Mouse (Mus musculus): Measurements from ENCODE around the gene Cdc42bpg. TPM values are rescaled to one million over a fixed set of nuclear protein-coding genes. Genes with fewer than 3 reads are reported as not detected.
A peak's percentile ranks its signal among the peaks of the same experiment; 100 is the strongest.
"Not testable (repeated sequence)": the region's sequence is repeated elsewhere in the genome, so short reads cannot be mapped to it uniquely, and the experiment has no call there.

Gene Cdc42bpg
- polyA plus RNA-seq, 3 experiments from 2014 or later = 0.15 to 0.36 (median 0.26) TPM

DNA sequence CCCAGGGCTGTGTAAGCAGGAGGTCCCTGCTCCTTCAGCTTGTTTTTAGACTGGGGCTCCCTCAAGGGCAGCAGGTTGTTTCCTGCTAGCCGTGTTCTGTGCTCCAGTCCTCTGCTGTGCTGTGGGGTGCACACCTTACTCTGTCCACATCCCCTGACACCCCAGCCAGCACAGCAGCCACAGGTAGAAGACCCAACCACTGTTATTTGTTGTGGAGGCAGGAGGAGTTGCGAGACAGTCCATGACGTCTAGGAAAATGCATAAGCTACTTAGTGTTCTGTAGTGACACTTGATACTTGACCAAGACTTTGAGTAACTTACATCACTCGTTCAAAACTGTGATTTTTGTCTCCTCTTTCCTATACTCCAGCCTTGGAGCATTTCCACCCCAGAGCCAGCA, 7.3 kb upstream of the Cdc42bpg start:
- ATAC-seq = no peak

DNA sequence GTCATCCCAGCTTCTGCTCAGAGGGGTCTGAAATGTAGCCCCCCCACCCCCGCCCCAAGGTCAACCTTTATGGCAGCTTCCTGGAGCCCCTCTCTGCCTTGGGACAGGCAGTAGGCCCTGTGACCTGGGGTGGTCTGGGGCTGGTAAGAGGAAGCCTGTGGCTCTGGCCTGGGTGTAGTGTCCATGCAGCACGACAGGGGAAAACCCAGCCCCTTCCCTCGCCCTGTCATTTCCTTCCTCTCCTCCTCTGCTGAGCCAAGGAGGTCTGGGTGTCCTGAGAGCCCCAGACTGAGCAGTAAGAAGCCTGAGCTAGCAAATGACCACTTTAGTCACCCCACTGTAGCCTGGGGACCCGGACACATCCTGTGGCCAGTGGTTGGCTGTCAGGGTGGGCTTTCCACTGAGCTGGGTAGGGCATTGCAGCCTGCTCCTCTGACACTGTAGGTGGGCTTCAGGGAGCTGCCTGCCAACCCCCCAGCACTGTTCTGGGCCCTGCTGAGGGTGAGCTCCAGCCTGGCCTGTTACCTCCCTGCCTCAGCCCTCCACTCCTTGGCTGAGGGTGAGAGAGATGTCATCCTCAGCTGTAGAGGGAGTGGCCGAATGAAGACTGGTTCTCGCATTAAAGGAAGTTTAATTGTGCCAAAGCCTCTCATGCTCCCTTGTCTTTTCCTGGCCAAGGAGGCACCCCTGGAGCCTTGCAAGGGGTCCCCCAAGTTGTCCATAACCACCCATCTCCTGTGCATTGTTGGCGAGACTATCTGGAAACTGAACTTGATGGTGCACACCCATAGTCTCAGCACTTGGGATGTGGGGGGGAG, 6.6 kb upstream of the Cdc42bpg start:
- ATAC-seq = no peak

DNA sequence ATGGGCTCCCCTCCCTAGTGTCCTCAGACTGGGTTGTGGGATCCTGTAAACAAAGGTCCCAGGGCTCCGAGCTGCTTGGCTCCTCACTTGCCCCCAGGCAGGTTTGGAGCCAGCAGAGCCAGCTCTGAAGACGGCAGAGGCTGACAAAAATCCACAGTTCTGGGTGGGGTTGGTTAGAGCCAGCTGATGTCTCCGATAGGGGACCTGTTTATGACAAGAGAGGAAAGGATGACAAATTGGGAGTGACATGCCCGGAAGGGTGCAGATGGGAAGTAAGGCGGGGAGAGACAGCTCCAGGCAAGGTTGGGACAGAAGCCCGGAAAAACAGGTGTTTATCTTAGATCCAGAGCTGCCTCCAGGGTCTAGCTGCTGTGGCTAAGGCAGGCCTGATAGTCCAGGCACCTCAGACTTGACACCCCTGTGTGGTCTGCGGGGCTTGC, 5.8 kb upstream of the Cdc42bpg start:
- ATAC-seq = no peak

DNA sequence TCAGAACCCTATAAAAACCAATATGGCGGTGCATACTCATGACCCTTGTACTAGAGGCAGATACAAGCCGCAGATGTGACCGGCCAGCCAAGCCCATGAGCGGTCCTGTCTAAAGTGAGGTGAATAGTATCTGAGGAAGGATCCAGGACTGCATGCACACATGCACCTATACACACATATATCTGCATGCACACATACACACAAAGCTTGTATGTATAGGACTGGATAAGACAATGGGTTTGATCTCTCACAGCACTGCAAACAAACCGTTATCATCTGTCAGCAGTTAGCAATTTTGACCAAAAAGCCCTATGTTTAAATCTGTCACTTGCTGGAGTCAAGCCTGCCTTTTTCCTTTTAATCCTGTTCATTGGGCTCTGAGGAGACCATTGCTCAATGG, 4.1 kb upstream of the Cdc42bpg start:
- ATAC-seq = no peak

DNA sequence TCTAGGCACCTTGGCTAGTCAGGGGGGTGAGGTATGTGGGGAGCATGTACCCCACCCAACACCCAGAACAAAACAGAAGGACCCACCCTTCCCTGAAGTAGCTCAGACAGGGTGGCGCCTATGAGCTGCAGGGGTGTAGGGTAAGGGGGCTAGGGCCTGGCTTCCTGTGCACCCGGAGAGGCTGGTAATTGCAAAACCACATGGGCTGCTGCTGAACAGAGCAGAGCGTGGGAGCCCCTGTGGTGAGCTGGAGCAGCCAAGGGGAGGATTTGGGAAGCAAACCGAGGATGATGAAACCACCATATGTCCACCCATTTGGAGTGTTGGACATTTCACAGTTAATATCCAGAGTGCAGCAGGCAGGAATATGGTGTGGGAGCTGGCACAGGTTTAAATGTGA, 3.7 kb upstream of the Cdc42bpg start:
- ATAC-seq = no peak

DNA sequence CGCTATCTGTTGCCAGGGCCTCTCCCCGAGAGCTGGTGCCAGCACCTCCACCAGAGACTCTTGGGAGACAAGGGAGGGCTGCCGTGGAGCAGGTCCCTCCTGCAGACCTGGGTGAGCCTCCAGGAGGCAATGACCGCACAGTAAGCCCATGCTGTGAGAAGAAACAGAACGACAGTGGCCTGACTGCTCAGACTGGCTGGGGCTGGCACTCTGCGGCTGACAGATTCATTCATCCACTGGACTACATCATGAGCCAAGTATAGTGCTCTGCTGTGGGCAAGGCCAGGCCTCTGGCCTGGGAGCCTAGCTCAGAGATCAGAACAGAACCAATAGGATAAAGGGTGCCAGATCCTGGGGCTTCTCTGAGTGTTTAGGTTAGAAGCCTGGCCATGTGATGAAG, 2.4 kb upstream of the Cdc42bpg start:
- ATAC-seq = no peak

DNA sequence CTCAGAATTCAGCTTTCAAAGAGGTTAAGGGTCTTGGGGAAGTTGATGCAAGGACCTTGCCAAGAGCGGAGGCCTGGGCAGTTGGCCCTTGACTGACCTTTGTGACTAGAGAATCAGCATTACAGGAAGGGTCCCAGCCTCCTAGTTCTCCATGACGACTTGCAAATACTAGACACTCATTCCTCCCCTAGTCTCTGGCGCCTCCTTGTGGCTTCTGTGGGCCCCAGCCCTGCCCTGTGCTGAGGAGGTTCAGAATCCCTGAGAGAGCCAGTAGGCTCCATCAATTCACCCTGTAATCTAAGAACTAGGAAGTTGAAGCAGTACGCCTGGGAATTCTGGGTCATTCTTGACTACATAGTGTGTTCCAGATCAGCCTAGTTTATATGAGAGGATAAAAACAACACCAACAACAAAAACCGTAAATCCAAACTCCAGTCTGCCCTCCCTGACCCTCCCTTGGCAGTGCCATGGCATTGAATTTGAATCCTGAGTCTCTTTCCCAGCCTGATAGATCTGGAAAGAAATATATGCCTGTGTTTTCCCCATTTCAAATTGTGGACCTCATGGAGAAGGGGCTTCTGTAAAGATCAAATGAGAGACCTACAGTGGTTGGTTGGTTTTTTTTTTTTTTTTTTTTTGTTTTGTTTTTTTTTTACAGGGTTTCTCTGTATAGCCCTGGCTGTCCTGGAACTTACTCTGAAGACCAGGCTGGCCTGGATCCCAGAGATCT, 1.3 kb upstream of the Cdc42bpg start:
- peak; percentile 75 for ATAC-seq

DNA sequence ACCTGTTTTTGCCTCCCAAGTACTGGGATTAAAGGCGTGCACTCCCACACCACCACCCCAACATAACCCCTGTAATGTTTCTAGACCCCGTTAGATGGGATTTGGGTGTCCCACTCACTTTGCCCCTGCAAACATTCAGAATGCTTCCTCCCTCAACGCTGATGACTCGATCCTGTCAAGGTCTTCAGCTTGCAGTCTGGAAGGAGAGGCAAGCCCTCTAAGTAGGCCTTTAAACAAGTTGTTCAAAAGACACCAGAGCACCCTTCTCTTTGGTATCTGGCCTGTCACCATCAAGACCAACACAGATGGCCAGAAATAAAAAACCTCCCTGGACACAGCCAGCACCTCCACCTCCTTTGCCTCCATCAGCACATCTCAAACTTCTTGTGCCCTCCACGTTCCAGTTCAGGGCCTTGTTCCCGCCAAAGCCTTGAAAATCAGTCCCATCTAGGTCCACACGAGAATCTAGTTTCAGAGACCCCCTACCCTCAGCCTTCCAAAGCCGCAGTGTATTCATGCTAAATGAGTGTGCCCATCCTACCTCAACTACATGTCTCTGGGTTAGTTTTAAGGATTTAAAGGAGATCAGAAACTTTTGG, 640 bp upstream of the Cdc42bpg start:
- ATAC-seq = no peak

DNA sequence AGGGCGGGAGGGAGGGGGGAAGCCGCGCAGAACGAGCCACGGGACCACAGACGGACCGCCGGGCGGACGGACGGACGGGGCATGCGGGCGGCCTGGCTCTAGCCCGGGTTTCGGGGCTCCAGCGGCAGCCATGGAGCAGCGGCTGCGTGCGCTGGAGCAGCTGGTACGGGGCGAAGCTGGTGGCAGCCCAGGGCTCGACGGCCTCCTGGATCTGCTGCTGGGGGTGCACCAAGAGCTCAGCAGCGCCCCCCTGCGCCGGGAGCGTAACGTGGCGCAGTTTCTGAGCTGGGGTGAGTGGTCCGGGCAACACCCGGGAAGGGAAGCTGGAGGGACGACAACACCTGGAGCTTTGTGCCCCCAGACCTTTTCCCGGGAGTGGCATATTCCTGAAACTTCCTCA, 330 bp downstream of the Cdc42bpg start:
- ATAC-seq = peak; percentile 47

DNA sequence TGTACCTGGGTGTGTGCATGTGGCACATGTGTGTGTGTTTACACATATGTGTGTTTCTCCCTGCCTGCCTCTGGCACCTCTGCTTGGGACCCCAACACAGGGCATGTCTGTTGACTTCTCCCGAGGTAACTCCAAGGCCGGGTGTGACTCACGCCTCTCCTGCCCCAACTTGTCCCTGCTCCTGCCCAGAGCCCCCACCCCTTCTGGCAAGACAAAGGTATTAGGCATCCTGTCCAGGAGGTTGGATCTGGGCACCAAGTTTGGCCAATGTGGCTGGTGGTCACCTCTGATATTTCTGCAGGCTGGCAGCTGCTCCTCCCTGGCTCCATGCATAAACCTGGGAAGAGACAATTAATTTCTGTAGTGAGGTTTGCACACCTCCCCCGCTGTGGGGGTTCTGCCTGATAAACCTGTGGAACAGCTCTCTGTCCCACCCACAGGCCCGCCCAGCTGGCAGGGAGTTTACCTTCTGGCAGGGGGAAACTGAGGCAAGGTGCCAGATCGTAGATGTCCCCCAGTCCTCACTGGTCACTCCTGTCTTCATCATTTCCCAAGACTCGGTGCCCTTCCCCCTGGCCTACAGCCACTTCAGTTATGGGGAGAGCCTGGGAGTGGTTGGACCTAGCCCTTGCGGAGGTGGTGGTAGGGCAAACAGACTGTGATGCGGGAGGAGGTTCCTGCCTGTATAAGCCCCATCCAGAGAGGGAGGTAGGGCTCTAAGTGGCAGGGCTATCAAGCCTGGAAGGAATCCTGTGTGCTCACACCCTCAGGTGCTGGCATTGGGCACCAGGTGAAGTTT, 1.7 kb downstream of the Cdc42bpg start:
- ATAC-seq = no peak

DNA sequence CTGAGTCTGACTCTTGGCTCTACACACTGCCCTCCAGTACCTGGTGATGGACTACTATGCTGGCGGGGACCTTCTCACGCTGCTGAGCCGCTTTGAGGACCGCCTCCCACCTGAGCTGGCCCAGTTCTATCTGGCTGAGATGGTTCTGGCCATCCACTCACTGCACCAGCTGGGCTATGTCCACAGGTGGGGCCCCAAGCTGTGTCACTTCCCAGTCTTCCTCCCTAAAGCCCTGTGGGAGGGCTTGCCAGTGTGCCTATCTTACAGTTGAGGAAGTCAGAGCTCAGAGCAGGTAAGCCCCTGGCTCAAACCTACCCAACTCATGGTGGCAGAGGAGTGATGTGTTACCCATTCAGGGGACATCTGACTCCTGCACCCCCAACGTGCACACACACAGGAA, 3.9 kb downstream of the Cdc42bpg start:
- ATAC-seq = no peak

DNA sequence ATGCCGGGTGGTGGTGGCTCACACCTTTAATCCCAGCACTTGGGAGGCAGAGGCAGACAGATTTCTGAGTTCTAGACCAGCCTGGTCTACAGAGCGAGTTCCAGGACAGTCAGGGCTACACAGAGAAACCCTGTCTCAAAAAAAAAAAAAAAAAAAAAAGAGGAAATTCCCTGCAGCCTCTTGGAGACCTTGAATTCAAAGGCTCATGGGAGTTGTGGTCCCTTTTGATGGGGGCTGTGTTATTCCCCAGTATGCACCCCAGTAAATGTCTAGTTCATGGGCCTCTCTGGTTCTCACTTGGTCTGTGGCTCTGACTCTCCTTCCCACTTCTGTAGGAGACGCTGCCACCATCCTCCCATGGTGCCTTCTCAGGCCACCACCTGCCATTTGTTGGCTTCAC, 5.5 kb downstream of the Cdc42bpg start:
- not testable (repeated sequence) for ATAC-seq

DNA sequence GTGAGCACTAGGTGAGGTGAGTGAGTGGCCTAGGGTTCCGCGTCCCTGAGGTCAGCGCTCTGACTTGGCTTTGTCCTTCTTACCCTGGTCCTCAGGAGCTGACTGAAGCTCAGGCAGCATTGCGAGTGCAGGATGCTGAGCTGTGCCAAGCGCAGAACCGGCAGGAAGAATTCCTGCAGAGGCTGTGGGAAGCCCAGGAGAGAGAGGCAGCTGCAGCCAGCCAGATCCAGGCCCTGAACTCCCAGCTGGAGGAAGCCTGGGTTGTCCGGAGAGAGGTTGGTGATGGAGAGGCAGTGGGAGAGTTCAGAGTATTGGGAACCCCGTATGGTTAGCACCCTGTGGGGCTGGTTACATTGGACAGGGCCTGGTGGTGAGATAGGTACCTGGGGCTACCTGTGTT, 7.5 kb downstream of the Cdc42bpg start:
- ATAC-seq = no peak

DNA sequence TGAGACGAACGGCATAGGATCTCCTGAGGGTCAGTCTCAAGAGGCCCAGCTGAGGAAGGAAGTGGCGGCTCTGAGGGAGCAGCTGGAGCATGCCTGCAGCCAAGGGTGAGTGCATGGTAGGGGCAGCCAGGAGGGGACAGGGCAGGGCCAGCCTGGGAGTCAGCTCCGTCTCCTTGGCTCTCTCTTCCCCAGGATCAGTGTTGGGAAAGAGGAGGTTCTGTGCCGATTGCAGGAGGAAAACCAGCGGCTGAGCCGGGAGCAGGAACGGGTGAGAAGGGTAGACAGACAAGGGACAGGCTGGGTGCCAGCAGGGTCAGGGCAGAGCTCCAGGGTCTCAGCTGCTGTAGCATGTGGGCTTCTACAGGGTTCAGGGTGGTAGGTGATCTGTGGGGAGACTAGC, 8.3 kb downstream of the Cdc42bpg start:
- no peak for ATAC-seq

DNA sequence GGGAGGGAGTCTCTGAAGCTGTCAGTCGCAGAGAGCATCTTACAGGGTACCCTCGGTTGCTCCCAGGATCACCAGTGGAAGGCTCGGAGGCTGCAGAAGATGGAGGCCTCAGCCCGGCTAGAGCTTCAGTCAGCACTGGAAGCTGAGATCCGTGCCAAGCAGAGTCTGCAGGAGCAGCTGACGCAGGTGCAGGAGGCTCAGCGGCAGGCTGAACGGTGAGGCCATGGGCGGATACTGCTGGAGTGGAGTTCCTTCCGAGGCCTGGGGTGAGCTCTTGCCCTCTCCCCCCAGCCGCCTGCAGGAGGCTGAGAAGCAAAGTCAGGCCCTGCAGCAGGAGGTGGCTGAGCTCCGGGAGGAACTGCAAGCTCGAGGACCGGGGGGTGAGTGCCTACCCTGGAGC, 9.3 kb downstream of the Cdc42bpg start:
- ATAC-seq = no peak

DNA sequence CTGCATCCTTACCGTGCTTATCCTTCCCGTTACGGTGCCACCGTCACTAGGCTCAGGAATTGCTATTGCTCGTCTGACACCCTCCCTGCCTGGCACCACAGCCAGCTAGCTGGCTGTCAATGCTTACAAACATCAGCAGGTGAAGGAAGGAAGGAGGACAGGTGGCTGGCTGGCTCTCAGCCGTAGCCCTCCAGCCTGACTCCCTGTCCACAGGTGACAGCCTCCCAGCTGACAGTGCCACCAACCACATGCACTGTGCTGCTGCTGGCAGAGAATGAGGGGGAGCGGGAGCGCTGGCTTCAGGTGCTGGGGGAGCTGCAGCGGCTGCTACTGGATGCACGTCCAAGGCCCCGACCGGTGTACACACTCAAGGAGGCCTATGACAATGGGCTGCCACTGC, 11.9 kb downstream of the Cdc42bpg start:
- no peak for ATAC-seq

DNA sequence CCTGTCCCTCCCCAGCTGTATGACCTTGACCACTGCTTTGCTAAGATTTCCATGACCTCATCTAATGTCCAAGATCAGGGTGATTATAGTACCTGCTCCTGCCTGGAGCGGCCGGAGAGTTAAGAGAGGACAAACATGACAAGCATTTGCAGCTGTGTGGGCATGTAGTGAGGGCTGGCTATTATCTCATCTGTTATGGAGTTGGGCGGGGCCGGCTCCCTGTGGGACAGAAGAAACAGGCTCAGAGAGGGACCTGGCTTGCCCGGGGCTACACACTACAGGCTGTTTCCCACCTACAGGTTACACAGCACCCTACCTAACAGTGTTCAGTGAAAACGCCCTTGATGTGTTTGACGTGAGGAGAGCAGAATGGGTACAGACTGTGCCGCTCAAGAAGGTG, 15.1 kb downstream of the Cdc42bpg start:
- no peak for ATAC-seq

DNA sequence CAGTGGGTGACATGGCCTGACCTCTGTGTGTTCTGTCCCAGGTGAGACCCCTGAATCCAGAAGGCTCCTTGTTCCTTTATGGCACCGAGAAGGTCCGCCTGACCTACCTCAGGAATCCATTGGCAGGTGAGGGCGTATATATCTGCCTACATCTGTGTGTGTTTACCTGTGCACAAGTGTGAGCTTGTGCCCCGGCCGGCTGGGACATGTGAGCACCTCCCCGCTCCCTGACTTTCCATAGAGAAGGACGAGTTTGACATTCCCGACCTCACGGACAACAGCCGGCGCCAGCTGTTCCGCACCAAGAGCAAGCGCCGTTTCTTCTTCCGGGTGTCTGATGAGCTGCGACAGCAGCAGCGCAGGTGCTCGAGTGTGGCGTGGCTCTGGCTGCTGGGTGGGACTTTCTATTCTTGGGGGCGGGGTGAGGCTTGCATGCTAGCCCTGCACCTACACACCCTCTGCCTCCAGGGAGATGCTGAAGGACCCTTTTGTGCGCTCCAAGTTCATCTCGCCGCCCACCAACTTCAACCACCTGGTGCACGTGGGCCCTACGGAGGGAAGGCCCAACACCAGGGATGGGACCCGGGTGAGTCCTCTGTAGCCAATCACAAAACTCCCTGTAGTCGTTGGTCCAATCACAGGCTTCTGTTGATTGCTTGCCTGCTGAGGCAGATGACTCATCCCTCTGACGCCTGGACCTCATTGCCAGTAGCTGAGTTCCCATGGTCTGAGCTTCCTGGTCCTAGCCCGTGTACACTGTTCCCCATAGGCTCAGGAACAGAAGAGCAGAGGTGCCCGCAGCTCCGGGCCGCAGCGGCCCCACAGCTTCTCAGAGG, 15.7 kb downstream of the Cdc42bpg start:
- no peak for ATAC-seq

DNA sequence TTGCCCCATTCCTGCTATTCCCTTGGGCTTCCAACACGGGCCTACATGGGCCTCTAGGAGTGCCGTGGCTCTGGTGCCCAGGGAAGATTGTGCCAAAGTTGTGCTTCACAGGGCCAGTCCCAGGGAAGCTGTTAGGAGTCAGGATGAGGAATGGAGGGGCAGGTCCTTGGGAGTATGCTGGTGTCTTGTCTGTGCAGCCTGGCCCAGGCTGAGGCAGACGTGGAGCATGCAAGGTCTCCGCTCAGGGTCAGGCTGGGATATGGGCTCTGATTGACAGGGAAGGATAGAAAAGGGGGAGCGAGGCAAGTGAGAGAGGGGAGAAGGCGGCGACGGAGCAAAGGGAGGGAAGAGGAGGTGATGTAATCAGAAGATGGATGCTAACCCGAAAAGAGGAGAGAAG, 18.5 kb downstream of the Cdc42bpg start:
- no peak for ATAC-seq

DNA sequence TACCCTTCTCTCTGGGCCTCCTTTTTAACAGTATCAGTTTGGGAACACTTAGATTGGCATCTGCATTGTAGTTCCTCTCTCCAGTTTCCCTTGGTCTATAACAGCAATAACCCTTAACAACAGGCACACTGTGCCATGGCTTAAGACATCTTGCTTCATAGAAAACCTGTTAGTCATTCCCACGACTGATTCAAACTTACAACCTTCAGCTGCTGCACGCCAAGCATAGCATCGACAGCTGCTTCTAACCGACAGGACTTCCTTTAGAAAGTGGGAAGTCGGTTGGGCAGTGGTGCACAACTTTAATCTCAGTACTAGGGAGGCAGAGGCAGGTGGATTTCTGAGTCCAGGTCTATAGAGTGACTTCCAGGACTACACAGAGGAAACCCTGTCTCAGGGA, 24.9 kb downstream of the Cdc42bpg start:
- no peak for ATAC-seq

DNA sequence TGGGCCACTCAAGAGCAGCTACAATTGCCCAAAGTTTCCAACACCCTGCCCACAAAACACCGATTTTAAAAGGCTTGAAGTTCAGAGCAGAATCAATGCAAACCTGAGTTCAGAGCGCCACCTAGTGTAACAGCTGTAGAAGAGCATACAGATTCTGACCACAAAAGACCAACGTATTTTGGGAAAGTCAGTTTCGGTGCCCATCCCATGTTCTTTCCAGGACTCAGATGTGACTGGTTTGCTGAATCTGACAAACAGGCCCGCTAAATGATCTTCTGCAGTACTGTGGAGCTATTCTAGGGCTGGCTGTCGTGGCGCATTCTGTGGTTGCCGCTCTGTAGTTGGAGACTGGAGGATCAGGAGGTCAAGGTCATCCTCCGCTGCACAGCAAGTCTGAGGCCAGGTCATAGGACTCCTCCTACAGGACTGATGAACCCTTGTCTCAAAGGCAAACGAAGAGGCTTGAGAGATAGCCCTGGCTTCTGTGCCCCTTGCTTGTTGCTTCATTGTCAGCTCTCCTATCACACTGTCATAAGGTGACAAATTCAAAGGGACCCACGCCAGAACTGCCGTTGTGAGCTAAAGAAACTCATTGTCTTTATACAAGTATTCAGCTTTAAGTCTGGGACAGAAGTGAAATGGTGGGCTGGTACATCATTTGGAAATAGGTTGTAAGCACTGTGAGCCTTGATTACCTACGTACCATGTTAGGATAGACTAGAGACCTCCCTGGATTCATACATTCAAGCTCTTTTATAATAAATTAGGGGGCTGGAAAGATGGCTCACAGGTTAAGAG, 25.7 kb downstream of the Cdc42bpg start:
- peak; percentile 31 for ATAC-seq
